Mouse (Mus musculus): ENCODE measurements around the gene Swsap1.

The Swsap1 gene

DNA sequence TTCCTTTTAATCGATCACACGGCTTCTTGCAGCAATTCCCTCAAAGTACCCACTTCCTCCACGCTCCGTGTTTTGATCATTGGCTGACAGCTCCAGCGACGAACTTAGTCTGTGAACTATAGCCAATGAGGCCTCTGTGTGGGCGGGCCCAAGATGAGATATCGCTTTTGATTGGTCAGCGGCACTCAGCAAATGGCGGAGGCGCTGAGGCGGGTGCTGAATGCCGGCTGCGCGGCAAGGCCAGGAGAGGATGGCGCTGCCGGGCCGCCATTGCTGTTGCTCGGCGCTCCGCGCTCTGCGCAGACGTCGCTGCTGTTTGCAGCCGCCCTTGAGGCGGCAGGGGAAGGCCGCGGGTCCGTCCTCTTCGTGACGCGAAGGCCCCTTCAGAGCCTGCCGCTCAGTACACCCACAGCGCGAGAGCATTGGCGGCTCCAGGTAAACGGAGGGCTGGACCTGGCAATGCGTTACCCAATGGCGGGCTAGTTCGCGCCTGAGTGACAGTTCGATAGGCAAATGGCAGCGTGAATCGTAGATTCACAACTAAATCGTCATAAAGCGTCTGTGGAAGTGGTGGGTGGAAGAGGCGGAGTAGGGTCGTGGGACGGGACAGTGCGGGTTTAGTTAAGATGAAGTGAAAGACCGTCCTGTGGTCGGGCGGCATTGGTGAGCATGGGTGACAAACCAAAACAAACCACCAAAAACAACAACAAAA is at the start of gene Swsap1:
Swsap1 (plus strand) TSS at position 186 of the 712 bp plus-strand sequence.
- DNase-seq (ENCODE audit: low spot score), result peak; percentile 97

GRCm38 (mm10) chr9:21908216-21908615 is 47.3 kb upstream of the Swsap1 start:
- no peak for DNase-seq (ENCODE audit: low spot score)

GRCm38 (mm10) chr9:21909474-21910223 is 45.9 kb upstream of the Swsap1 start:
- no peak for DNase-seq (ENCODE audit: low spot score)

- no peak for DNase-seq (ENCODE audit: low spot score)
Observed at GRCm38 (mm10) chr9:21916851-21917492, 38.6 kb upstream of the Swsap1 start.

GRCm38 (mm10) chr9:21917493-21918034 is 38.0 kb upstream of the Swsap1 start:
- DNase-seq (ENCODE audit: low spot score), result peak; percentile 44

- peak; percentile 97 for DNase-seq (ENCODE audit: low spot score)
Observed at GRCm38 (mm10) chr9:21918035-21918592, 37.4 kb upstream of the Swsap1 start, which contains the start of gene Rab3d. Gene Rab3d, minus strand, starts transcription at chr9:21918192.

GRCm38 (mm10) chr9:21918692-21919384 is 36.7 kb upstream of the Swsap1 start:
- DNase-seq (ENCODE audit: low spot score), result no peak

GRCm38 (mm10) chr9:21923036-21923435 is 32.5 kb upstream of the Swsap1 start:
- DNase-seq (ENCODE audit: low spot score), result no peak

- no peak for DNase-seq (ENCODE audit: low spot score)
Observed at GRCm38 (mm10) chr9:21923490-21924098, 32.0 kb upstream of the Swsap1 start.

DNA sequence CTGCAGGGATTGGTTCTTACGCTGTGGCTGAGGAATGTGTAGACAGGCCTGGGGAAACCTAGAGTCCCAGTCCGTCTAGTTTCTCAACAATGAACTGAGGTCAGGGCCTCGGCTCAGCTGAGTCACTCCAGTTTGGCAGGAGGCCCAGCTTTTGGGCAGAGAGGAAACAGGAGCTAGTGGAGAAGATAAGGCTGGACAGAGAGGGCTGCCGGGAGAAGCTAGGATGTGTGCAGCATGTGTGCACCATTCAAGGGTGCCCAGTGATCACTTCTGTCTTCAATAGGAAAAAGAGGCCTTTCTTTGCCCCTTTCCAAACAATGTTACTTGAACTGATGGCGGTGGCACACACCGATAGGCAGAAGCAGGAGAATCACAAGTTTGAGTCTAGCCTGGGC is 31.5 kb upstream of the Swsap1 start:
- peak; percentile 85 for DNase-seq (ENCODE audit: low spot score)

GRCm38 (mm10) chr9:21925034-21925433 is 30.5 kb upstream of the Swsap1 start:
- no peak for DNase-seq (ENCODE audit: low spot score)

DNA sequence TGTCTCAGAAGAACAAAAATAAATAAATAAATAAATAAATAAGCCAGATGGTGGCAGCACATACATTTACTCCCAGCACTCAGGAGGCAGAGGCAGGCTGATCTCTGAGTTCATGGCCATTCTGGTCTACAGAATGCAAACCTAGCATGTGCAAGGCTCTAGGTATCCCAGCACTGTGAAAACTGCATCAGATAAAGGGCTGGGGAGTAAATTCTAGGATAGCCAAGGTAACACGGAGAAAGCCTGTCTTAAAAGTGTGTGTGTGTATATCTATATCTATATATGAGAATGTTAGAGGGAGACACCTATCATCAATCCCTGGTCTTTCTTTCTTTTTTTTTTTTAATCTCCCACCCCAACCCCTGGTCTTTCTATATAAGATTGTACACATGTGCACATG is 30.0 kb upstream of the Swsap1 start:
- DNase-seq (ENCODE audit: low spot score), result no peak

- DNase-seq (ENCODE audit: low spot score), result no peak
Observed at GRCm38 (mm10) chr9:21926155-21926554, 29.4 kb upstream of the Swsap1 start.

GRCm38 (mm10) chr9:21926784-21927183 is 28.8 kb upstream of the Swsap1 start:
- no peak for DNase-seq (ENCODE audit: low spot score)

- DNase-seq (ENCODE audit: low spot score), result peak; percentile 89
Observed at GRCm38 (mm10) chr9:21927208-21927753, 28.3 kb upstream of the Swsap1 start, which contains the start of the genes Ccdc159 and Tmem205. Gene Ccdc159, plus strand, starts transcription at chr9:21927471. Gene Tmem205, minus strand, starts transcription at chr9:21927556.

- DNase-seq (ENCODE audit: low spot score), result no peak
Observed at GRCm38 (mm10) chr9:21929208-21929607, 26.3 kb upstream of the Swsap1 start.

DNA sequence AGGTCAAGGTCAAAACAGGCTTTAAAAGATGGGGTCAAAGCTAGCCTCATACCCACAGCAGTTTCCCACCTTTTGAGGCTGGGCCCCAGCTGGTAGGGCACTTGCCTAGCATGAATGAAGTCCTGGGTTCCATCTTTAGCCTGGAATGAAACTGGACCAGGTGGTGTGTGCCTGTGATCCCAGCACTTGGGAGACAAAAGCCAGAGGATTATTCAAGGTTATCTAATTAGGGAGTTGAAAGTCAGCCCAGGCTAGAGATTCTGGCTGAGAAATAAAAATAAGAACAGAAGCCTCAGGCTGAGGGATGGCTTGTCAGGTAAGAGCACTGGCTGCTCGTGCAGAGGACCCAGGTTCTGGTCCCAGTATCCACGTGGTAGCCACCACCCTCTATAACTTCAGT is 23.5 kb upstream of the Swsap1 start:
- DNase-seq (ENCODE audit: low spot score), result no peak

DNA sequence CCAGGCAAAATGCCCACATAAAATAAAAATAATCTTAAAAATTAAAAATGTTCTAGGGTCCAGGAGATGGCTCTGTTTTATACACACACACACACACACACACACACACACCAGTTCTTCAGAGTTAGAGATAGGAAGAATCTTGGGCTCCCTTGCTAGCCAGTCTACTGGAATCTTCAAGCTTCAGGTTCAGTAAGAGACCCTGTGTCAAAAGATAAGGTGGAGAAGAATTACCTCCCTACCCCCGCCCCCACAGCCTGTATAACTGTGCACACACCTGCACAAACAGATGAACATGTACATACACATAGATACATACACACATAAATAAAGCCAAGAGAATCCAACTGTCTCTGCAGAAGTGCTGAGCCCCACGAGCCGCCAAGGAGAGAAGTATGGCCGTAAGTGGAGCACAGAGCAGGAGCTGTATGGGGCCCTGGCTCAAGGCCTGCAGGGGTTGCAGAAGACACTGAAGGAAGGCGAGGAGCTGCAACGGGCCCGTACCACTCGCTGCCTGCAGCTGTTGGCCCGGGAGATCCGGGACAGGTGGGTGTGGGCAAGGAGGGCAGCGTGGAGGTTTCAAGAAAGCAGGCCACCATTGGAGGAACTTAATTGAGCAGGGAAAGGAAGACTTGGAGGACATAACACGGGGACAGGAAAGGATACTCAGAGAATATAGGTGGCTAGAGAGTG is 23.0 kb upstream of the Swsap1 start:
- DNase-seq (ENCODE audit: low spot score), result no peak

- no peak for DNase-seq (ENCODE audit: low spot score)
Observed at GRCm38 (mm10) chr9:21934021-21934420, 21.5 kb upstream of the Swsap1 start.

GRCm38 (mm10) chr9:21935466-21936131 is 20.0 kb upstream of the Swsap1 start:
- no peak for DNase-seq (ENCODE audit: low spot score)

Measured in ovary, postnatal 36 days (tissue).